In the genomic region with DNA sequence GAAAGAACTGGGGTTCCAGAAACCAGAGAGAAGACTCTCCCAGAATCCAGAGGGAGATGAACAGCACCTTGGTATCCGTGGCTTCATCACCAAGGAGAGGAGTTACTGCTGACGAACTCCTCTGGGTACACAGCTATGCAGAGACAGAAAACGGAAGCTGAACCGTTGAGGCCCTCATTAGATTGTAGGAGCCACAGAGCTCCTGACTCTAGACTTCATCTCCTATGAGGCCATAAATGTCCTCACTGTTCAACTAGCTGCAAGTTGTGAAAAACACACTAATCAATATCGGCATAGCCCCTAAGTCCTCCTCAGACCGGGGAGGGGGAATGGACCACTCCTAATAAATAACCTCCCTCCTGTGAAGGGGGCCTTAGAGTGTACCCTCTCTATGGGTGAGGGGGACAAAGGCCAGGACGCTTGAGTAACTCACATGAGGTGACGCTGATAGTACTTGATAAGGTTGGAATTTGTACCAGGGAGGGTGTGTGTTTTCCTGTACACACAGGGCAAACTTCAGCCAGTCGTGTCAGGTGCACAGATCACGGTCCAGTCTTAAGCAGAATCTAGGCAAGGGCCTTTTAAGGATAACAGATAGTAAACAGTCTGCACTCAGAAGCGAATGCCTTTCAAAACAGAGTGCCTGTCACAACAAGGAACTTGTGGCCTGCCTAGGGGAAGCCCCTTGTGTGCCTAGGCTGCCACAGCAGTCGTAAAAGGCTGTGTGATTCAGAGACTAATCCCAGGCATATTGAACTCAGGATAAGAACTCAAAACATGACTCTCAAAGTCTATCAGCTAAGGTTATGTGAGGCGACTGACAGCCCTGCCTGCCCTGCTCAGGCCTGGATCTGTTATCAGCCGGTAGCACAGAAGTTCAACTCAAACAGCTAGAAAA, we compare ENCODE assay signal across 9 mouse cellular contexts.
DNase-seq lines count a peak whose midpoint lies in the region; ATAC-seq lines count a peak whose summit lies in the region.
"Had no signal": no experiment of that assay in that cellular context is flagged by ENCODE, and none has a peak within 500 bp of the region (broad histone marks: within the 10 kb centered on the region; RNA-seq: fewer than 3 reads in every experiment).

No protein-coding gene starts in this region.

- no peak overlapping the region for H3K4me3 ChIP-seq in liver, embryonic 13.5 days (replicated peaks)
- no peak overlapping the region for H3K4me3 ChIP-seq in forebrain, embryonic 15.5 days
- no peak overlapping the region for H3K4me3 ChIP-seq in hindbrain, embryonic 12.5 days
- H3K4me3 ChIP-seq: limb, embryonic 15.5 days had no signal

- WGBS in liver, embryonic 13.5 days (ENCODE audit: insufficient replicate concordance), result 13% methylated on average over 14 of the region's 14 CpGs
- 73% methylated on average over 14 of the region's 14 CpGs for WGBS in forebrain, embryonic 15.5 days
- 74% methylated on average over 14 of the region's 14 CpGs for WGBS in hindbrain, embryonic 12.5 days

- intact Hi-C loops in heart, postnatal 25 days (cut with DNase I), result no loop called here
- intact Hi-C loops in left cerebral cortex, postnatal 36 days (cut with DNase I), result no loop called here

- H3K9me3 ChIP-seq in liver, embryonic 13.5 days (replicated peaks), result no peaks in the 10 kb centered on the region; the same call in 1 of the 2 replicates
- no peaks in the 10 kb centered on the region for H3K9me3 ChIP-seq in forebrain, embryonic 15.5 days
- H3K9me3 ChIP-seq in hindbrain, embryonic 12.5 days (replicated peaks), result no peaks in the 10 kb centered on the region
- H3K9me3 ChIP-seq: limb, embryonic 15.5 days had no signal

- H3K4me1 ChIP-seq in liver, embryonic 13.5 days (replicated peaks), result peaks cover 32% of the 10 kb centered on the region
- H3K4me1 ChIP-seq in forebrain, embryonic 15.5 days, result peaks cover 3% of the 10 kb centered on the region; the same call in 1 of the 2 replicates
- H3K4me1 ChIP-seq in hindbrain, embryonic 12.5 days, result no peaks in the 10 kb centered on the region
- H3K4me1 ChIP-seq: limb, embryonic 15.5 days had no signal

- DNase-seq in heart, adult 18-20 months, result peak; percentile 29 to 50
- DNase-seq in heart, postnatal 25 days (ENCODE audit: low spot score), result no peak
- peak; percentile 25 for DNase-seq in heart, postnatal 4 days
- peak; percentile 18 for DNase-seq in liver, embryonic 13.5 days
- DNase-seq in thymus, postnatal 0 days (ENCODE audit: low spot score), result peak; percentile 41
- DNase-seq in left cerebral cortex, postnatal 36 days (ENCODE audit: low spot score in 2 of 2), result no peak

- H3K27ac ChIP-seq in liver, embryonic 13.5 days, result peak overlapping the region; percentile 63
- no peak overlapping the region for H3K27ac ChIP-seq in forebrain, embryonic 15.5 days (replicated peaks)
- no peak overlapping the region for H3K27ac ChIP-seq in hindbrain, embryonic 12.5 days
- H3K27ac ChIP-seq: limb, embryonic 15.5 days had no signal

- ATAC-seq in liver, embryonic 13.5 days (ENCODE audit: low read depth), result peak; percentile 79
- no peak for ATAC-seq in forebrain, embryonic 15.5 days (replicated peaks)
- no peak for ATAC-seq in hindbrain, embryonic 12.5 days (ENCODE audit: low FRiP score)

- no peak overlapping the region for H3K4me2 ChIP-seq in liver, embryonic 13.5 days
- no peak overlapping the region for H3K4me2 ChIP-seq in forebrain, embryonic 15.5 days (replicated peaks)
- no peak overlapping the region for H3K4me2 ChIP-seq in hindbrain, embryonic 12.5 days (replicated peaks)
- H3K4me2 ChIP-seq: limb, embryonic 15.5 days had no signal

- H3K27me3 ChIP-seq in liver, embryonic 13.5 days, result no peaks in the 10 kb centered on the region
- H3K27me3 ChIP-seq in forebrain, embryonic 15.5 days, result no peaks in the 10 kb centered on the region
- H3K27me3 ChIP-seq in hindbrain, embryonic 12.5 days, result no peaks in the 10 kb centered on the region

- no peaks in the 10 kb centered on the region for H3K36me3 ChIP-seq in liver, embryonic 13.5 days
- H3K36me3 ChIP-seq in forebrain, embryonic 15.5 days, result no peaks in the 10 kb centered on the region
- H3K36me3 ChIP-seq in hindbrain, embryonic 12.5 days, result no peaks in the 10 kb centered on the region
- H3K36me3 ChIP-seq: limb, embryonic 15.5 days had no signal

- no peak overlapping the region for H3K9ac ChIP-seq in liver, embryonic 13.5 days
- H3K9ac ChIP-seq in forebrain, embryonic 15.5 days (replicated peaks), result no peak overlapping the region
- H3K9ac ChIP-seq in hindbrain, embryonic 12.5 days, result no peak overlapping the region
- H3K9ac ChIP-seq: limb, embryonic 15.5 days had no signal

Comparison
In these comparisons a context has a peak if more than half of its experiments do, and no peak if none do; other contexts are left out.
1. DNase-seq: peak in heart, adult 18-20 months (2 of 2), heart, postnatal 4 days (single experiment), liver, embryonic 13.5 days (single experiment) and thymus, postnatal 0 days (single experiment); none in heart, postnatal 25 days (single experiment) and left cerebral cortex, postnatal 36 days (0 of 2).